Mouse (Mus musculus) erythroblast, embryonic 14.5 days (primary cell): Measurements from ENCODE around the gene Osbp. TPM values are rescaled to one million over a fixed set of nuclear protein-coding genes. Genes with fewer than 3 reads are reported as not detected.
A peak's percentile ranks its signal among the peaks of the same experiment; 100 is the strongest.

ENCODE experiments used
- H3K27me3 ChIP-seq: 2 replicates; pipeline ENCODE4 v1.6.1; 2012; ENCODE audit warnings: inconsistent platforms; ENCODE audit not compliant: control insufficient read depth
- H3K36me3 ChIP-seq: 2 replicates; pipeline ENCODE4 v1.6.1; 2012; ENCODE audit warnings: mild to moderate bottlenecking, inconsistent platforms; ENCODE audit not compliant: control insufficient read depth
- H3K4me1 ChIP-seq: 2 replicates; pipeline ENCODE4 v1.6.1; 2012; ENCODE audit warnings: inconsistent platforms; ENCODE audit not compliant: control insufficient read depth
- H3K4me3 ChIP-seq: replicated peaks from 2 replicates; pipeline ENCODE3; 2012; ENCODE audit warnings: moderate library complexity, mild to moderate bottlenecking, inconsistent platforms
- H3K9me3 ChIP-seq: 2 replicates; pipeline ENCODE4 v1.6.1; 2012; ENCODE audit warnings: low read length, inconsistent platforms, mixed read lengths; ENCODE audit not compliant: control insufficient read depth
- GATA1 ChIP-seq: IDR thresholded peaks from 2 replicates; pipeline ENCODE4 v1.6.1; 2012; ENCODE audit warnings: low read length, inconsistent platforms, mixed read lengths
- TAL1 ChIP-seq: IDR thresholded peaks from 3 replicates; pipeline ENCODE4 v1.6.1; 2012; ENCODE audit warnings: low read length, inconsistent platforms, mixed read lengths
- polyA plus RNA-seq: library from polyadenylated mRNA; stranded (reverse); fragments of >175 nt; gene quantifications from 2 replicates; pipeline ENCODE4 v1.2.3, GENCODE M21; 2012

Gene Osbp
- polyA plus RNA-seq, 1 experiment, result 0.53 TPM

- no peaks in the 10 kb centered on the region for H3K36me3 ChIP-seq
- H3K4me3 ChIP-seq, result peak overlapping the region; percentile 7
- no peaks in the 10 kb centered on the region; the same call in 1 of the 2 replicates for H3K27me3 ChIP-seq
- H3K9me3 ChIP-seq, result no peaks in the 10 kb centered on the region
- H3K4me1 ChIP-seq, result peaks cover 41% of the 10 kb centered on the region
- TF ChIP-seq GATA1, result no peak
- TF ChIP-seq TAL1, result no peak
Observed at GRCm38 (mm10) chr19:12001686-12002085, 35.9 kb downstream of the Osbp start.

GRCm38 (mm10) chr19:12002125-12002524 lies 36.4 kb downstream of the Osbp start:
- Histone ChIP-seq H3K36me3 (no peaks in the 10 kb centered on the region), H3K9me3 (no peaks in the 10 kb centered on the region), H3K4me3 (peak overlapping the region; percentile 36), H3K4me1 (peaks cover 46% of the 10 kb centered on the region), H3K27me3 (no peaks in the 10 kb centered on the region; the same call in 1 of the 2 replicates)
- TF ChIP-seq GATA1, result no peak
- TF ChIP-seq TAL1, result no peak

GRCm38 (mm10) chr19:12002791-12003190 lies 37.0 kb downstream of the Osbp start:
- H3K36me3 ChIP-seq, result no peaks in the 10 kb centered on the region
- TF ChIP-seq TAL1, result no peak
- TF ChIP-seq GATA1, result no peak
- H3K4me3 ChIP-seq, result peak overlapping the region; percentile 36
- peaks cover 52% of the 10 kb centered on the region for H3K4me1 ChIP-seq
- H3K9me3 ChIP-seq, result no peaks in the 10 kb centered on the region
- H3K27me3 ChIP-seq, result no peaks in the 10 kb centered on the region; the same call in 1 of the 2 replicates

GRCm38 (mm10) chr19:12003568-12003967 lies 37.8 kb downstream of the Osbp start:
- Histone ChIP-seq H3K4me3 (no peak overlapping the region), H3K4me1 (peaks cover 57% of the 10 kb centered on the region), H3K9me3 (no peaks in the 10 kb centered on the region), H3K27me3 (no peaks in the 10 kb centered on the region; the same call in 1 of the 2 replicates), H3K36me3 (no peaks in the 10 kb centered on the region)
- no peak for TF ChIP-seq TAL1
- no peak for TF ChIP-seq GATA1

GRCm38 (mm10) chr19:12004216-12005008 lies 38.7 kb downstream of the Osbp start:
- H3K36me3 ChIP-seq, result no peaks in the 10 kb centered on the region
- H3K4me3 ChIP-seq, result peak overlapping the region; percentile 92
- TF ChIP-seq TAL1 (no peak), GATA1 (no peak)
- peaks cover 66% of the 10 kb centered on the region for H3K4me1 ChIP-seq
- no peaks in the 10 kb centered on the region for H3K27me3 ChIP-seq
- H3K9me3 ChIP-seq, result no peaks in the 10 kb centered on the region

- Histone ChIP-seq H3K27me3 (no peaks in the 10 kb centered on the region), H3K36me3 (no peaks in the 10 kb centered on the region), H3K9me3 (no peaks in the 10 kb centered on the region), H3K4me1 (peaks cover 76% of the 10 kb centered on the region), H3K4me3 (peak overlapping the region; percentile 92)
- TF ChIP-seq GATA1, result no peak; the same call in 1 of the 2 replicates
- TF ChIP-seq TAL1, result no peak
Observed at GRCm38 (mm10) chr19:12005376-12006360, 39.9 kb downstream of the Osbp start.

- H3K4me1 ChIP-seq, result peaks cover 81% of the 10 kb centered on the region
- TF ChIP-seq TAL1, result no peak
Observed at GRCm38 (mm10) chr19:12006361-12006947, 40.7 kb downstream of the Osbp start.

GRCm38 (mm10) chr19:12007105-12007931 lies 41.6 kb downstream of the Osbp start:
- H3K4me1 ChIP-seq, result peaks cover 86% of the 10 kb centered on the region
- no peaks in the 10 kb centered on the region for H3K9me3 ChIP-seq
- peak overlapping the region; percentile 92 for H3K4me3 ChIP-seq
- TF ChIP-seq TAL1 (no peak), GATA1 (no peak)
- no peaks in the 10 kb centered on the region for H3K27me3 ChIP-seq
- H3K36me3 ChIP-seq, result no peaks in the 10 kb centered on the region

More at GRCm38 (mm10) chr19:12006361-12006947, 40.7 kb downstream of the Osbp start:
- Histone ChIP-seq H3K4me3 (peak overlapping the region; percentile 92), H3K27me3 (no peaks in the 10 kb centered on the region), H3K36me3 (no peaks in the 10 kb centered on the region), H3K9me3 (no peaks in the 10 kb centered on the region)
